Mouse (Mus musculus): Measurements from ENCODE around the gene Gpr35. TPM values are rescaled to one million over a fixed set of nuclear protein-coding genes. Genes with fewer than 3 reads are reported as not detected.

Gene Gpr35
- 0.38 TPM in 2 replicates for polyA plus RNA-seq (2016; fragmentation: Nextera tagmentation; extraction: Ambion mirVana)

GRCm38 (mm10) chr1:92950607-92951006 lies at the start of gene Gpr35:
Gene Gpr35, plus strand, starts transcription at chr1:92950865.
- H3K27ac ChIP-seq, result no peak within 1 kb of the TSS
- H3K4me3 ChIP-seq, result no peak within 1 kb of the TSS
- 87% methylated on average over 5 of the region's 5 CpGs for WGBS
- no peaks in the 10 kb centered on the region for H3K27me3 ChIP-seq (replicated peaks)
- ATAC-seq (ENCODE audit: low FRiP score, low read depth), result no peak
- H3K36me3 ChIP-seq, result peaks cover 39% of the 10 kb centered on the region
- H3K9me3 ChIP-seq, result no peaks in the 10 kb centered on the region
- H3K4me1 ChIP-seq, result no peaks in the 10 kb centered on the region
- H3K9ac ChIP-seq, result no peak within 1 kb of the TSS
- H3K4me2 ChIP-seq (replicated peaks), result no peak within 1 kb of the TSS

GRCm38 (mm10) chr1:92902786-92903185 lies 47.9 kb upstream of the Gpr35 start, which contains the start of gene Ankmy1:
Gene Ankmy1, minus strand, starts transcription at chr1:92902906.
- peak within 1 kb of the TSS; percentile 42; the same call in 1 of the 2 replicates for H3K9ac ChIP-seq
- peak within 1 kb of the TSS; percentile 56 for H3K4me2 ChIP-seq (replicated peaks)
- no peaks in the 10 kb centered on the region for H3K36me3 ChIP-seq
- no peaks in the 10 kb centered on the region for H3K9me3 ChIP-seq
- no peak within 1 kb of the TSS for H3K27ac ChIP-seq
- 2% methylated on average over 15 of the region's 15 CpGs for WGBS
- peak within 1 kb of the TSS; percentile 2; the same call in 1 of the 2 replicates for H3K4me3 ChIP-seq
- peaks cover 16% of the 10 kb centered on the region; the same call in 1 of the 2 replicates for H3K4me1 ChIP-seq
- ATAC-seq (ENCODE audit: low FRiP score, low read depth), result peak; percentile 34; the same call in 1 of the 2 replicates
- peaks cover 8% of the 10 kb centered on the region; the same call in 1 of the 2 replicates for H3K27me3 ChIP-seq (replicated peaks)

- Histone ChIP-seq H3K27me3 (replicated peaks) (peaks cover 8% of the 10 kb centered on the region; the same call in 1 of the 2 replicates), H3K4me3 (no peak overlapping the region), H3K4me1 (peaks cover 19% of the 10 kb centered on the region; the same call in 1 of the 2 replicates), H3K36me3 (no peaks in the 10 kb centered on the region), H3K9ac (no peak overlapping the region), H3K9me3 (no peaks in the 10 kb centered on the region), H3K4me2 (replicated peaks) (no peak overlapping the region), H3K27ac (no peak overlapping the region)
- 83% methylated on average over 4 of the region's 4 CpGs for WGBS
- no peak for ATAC-seq (ENCODE audit: low FRiP score, low read depth)
Measured at GRCm38 (mm10) chr1:92903627-92904026, 47.0 kb upstream of the Gpr35 start.

- H3K36me3 ChIP-seq, result no peaks in the 10 kb centered on the region
- 96% methylated on average over 2 of the region's 2 CpGs for WGBS
Measured at GRCm38 (mm10) chr1:92905703-92906310, 44.9 kb upstream of the Gpr35 start.

GRCm38 (mm10) chr1:92906779-92907631 lies 43.7 kb upstream of the Gpr35 start, which contains the start of gene Dusp28:
Gene Dusp28, plus strand, starts transcription at chr1:92906981.
- ATAC-seq (ENCODE audit: low FRiP score, low read depth), result peak; percentile 92
- WGBS, result under 1% methylated on average over 81 of the region's 81 CpGs
- H3K27me3 ChIP-seq (replicated peaks), result 0 out of 2 replicates have a peak, but pooled peaks cover 4% of the 10 kb centered on the region
- peak within 1 kb of the TSS; percentile 72 for H3K4me3 ChIP-seq
- no peaks in the 10 kb centered on the region for H3K36me3 ChIP-seq
- peak within 1 kb of the TSS; percentile 68 for H3K4me2 ChIP-seq (replicated peaks)
- peaks cover 36% of the 10 kb centered on the region for H3K4me1 ChIP-seq
- peak within 1 kb of the TSS; percentile 44 for H3K27ac ChIP-seq
- H3K9ac ChIP-seq, result peak within 1 kb of the TSS; percentile 61
- no peaks in the 10 kb centered on the region for H3K9me3 ChIP-seq

More at GRCm38 (mm10) chr1:92905703-92906310, 44.9 kb upstream of the Gpr35 start:
- peaks cover 28% of the 10 kb centered on the region for H3K4me1 ChIP-seq
- no peak overlapping the region for H3K9ac ChIP-seq
- H3K27me3 ChIP-seq (replicated peaks), result 0 out of 2 replicates have a peak, but pooled peaks cover 4% of the 10 kb centered on the region
- H3K9me3 ChIP-seq, result no peaks in the 10 kb centered on the region
- H3K4me2 ChIP-seq (replicated peaks), result no peak overlapping the region
- H3K27ac ChIP-seq, result no peak overlapping the region
- no peak for ATAC-seq (ENCODE audit: low FRiP score, low read depth)
- no peak overlapping the region for H3K4me3 ChIP-seq

GRCm38 (mm10) chr1:92907632-92908360 lies 42.9 kb upstream of the Gpr35 start:
- ATAC-seq (ENCODE audit: low FRiP score, low read depth), result no peak
- Histone ChIP-seq H3K4me2 (replicated peaks) (peak overlapping the region; percentile 68), H3K9me3 (no peaks in the 10 kb centered on the region), H3K27ac (0 out of 2 replicates have a peak overlapping the region, but pooled peaks have one; percentile 44), H3K36me3 (no peaks in the 10 kb centered on the region), H3K9ac (peak overlapping the region; percentile 61), H3K4me1 (peaks cover 40% of the 10 kb centered on the region), H3K27me3 (replicated peaks) (no peaks in the 10 kb centered on the region), H3K4me3 (peak overlapping the region; percentile 72)
- WGBS, result 48% methylated on average over 20 of the region's 20 CpGs

GRCm38 (mm10) chr1:92908664-92909063 lies 42.0 kb upstream of the Gpr35 start:
- Histone ChIP-seq H3K36me3 (no peaks in the 10 kb centered on the region), H3K27ac (no peak overlapping the region), H3K4me3 (no peak overlapping the region), H3K27me3 (replicated peaks) (no peaks in the 10 kb centered on the region), H3K9ac (no peak overlapping the region), H3K4me2 (replicated peaks) (no peak overlapping the region), H3K4me1 (peaks cover 38% of the 10 kb centered on the region), H3K9me3 (no peaks in the 10 kb centered on the region)
- 91% methylated on average over 3 of the region's 3 CpGs for WGBS
- no peak for ATAC-seq (ENCODE audit: low FRiP score, low read depth)

GRCm38 (mm10) chr1:92909068-92909467 lies 41.6 kb upstream of the Gpr35 start:
- Histone ChIP-seq H3K36me3 (peaks cover 3% of the 10 kb centered on the region; the same call in 1 of the 2 replicates), H3K27ac (no peak overlapping the region), H3K9ac (no peak overlapping the region), H3K9me3 (no peaks in the 10 kb centered on the region), H3K4me3 (no peak overlapping the region), H3K4me1 (peaks cover 38% of the 10 kb centered on the region), H3K4me2 (replicated peaks) (no peak overlapping the region), H3K27me3 (replicated peaks) (no peaks in the 10 kb centered on the region)
- ATAC-seq (ENCODE audit: low FRiP score, low read depth), result no peak
- WGBS, result 71% methylated on average over 4 of the region's 4 CpGs

- Histone ChIP-seq H3K4me1 (peaks cover 38% of the 10 kb centered on the region), H3K27ac (peak within 1 kb of the TSS; percentile 85), H3K36me3 (peaks cover 12% of the 10 kb centered on the region), H3K9me3 (no peaks in the 10 kb centered on the region), H3K4me3 (peak within 1 kb of the TSS; percentile 92), H3K4me2 (replicated peaks) (peak within 1 kb of the TSS; percentile 83), H3K27me3 (replicated peaks) (no peaks in the 10 kb centered on the region), H3K9ac (peak within 1 kb of the TSS; percentile 97)
- WGBS, result under 1% methylated on average over 45 of the region's 57 CpGs
- ATAC-seq (ENCODE audit: low FRiP score, low read depth), result peak; percentile 45
Measured at GRCm38 (mm10) chr1:92910239-92910885, 40.3 kb upstream of the Gpr35 start, which contains the start of gene Rnpepl1. Gene Rnpepl1, plus strand, starts transcription at chr1:92910783.

- H3K27ac ChIP-seq, result peak overlapping the region; percentile 85
- peak; percentile 27 for ATAC-seq (ENCODE audit: low FRiP score, low read depth)
- H3K9me3 ChIP-seq, result no peaks in the 10 kb centered on the region
- no peaks in the 10 kb centered on the region for H3K27me3 ChIP-seq (replicated peaks)
- H3K4me1 ChIP-seq, result peaks cover 38% of the 10 kb centered on the region
- H3K36me3 ChIP-seq, result peaks cover 19% of the 10 kb centered on the region
- H3K4me3 ChIP-seq, result peak overlapping the region; percentile 92
- WGBS, result 2% methylated on average over 85 of the region's 85 CpGs
- H3K4me2 ChIP-seq (replicated peaks), result peak overlapping the region; percentile 83
- peak overlapping the region; percentile 97 for H3K9ac ChIP-seq
Measured at GRCm38 (mm10) chr1:92910925-92911720, 39.5 kb upstream of the Gpr35 start.

Data from neural tube, embryonic 12.5 days (tissue).